Mouse (Mus musculus) cerebellum, postnatal 25 days (tissue): ENCODE data around the gene Actn4.
"Not testable (repeated sequence)": the region's sequence is repeated elsewhere in the genome, so short reads cannot be mapped to it uniquely, and the experiment has no call there.

Experiments
- DNase-seq, 2 experiments: peaks; one replicate each; pipeline ENCODE4 v3.0.0; 2021; ENCODE audit warnings: mixed read lengths in 2 of 2

The Actn4 gene

GRCm38 (mm10) chr7:28969672-28970394 lies 7.7 kb upstream of the Actn4 start:
- DNase-seq = no peak

GRCm38 (mm10) chr7:28969271-28969670 lies 7.1 kb upstream of the Actn4 start:
- no peak for DNase-seq

GRCm38 (mm10) chr7:28968120-28968519 lies 6.0 kb upstream of the Actn4 start:
- DNase-seq = not testable (repeated sequence)

GRCm38 (mm10) chr7:28966751-28967505 lies 4.8 kb upstream of the Actn4 start:
- DNase-seq = no peak

GRCm38 (mm10) chr7:28966181-28966580 lies 4.0 kb upstream of the Actn4 start:
- no peak for DNase-seq

- DNase-seq = no peak
Observed at GRCm38 (mm10) chr7:28965346-28965840, 3.3 kb upstream of the Actn4 start.

GRCm38 (mm10) chr7:28963399-28963923 lies 1.3 kb upstream of the Actn4 start:
- no peak for DNase-seq

GRCm38 (mm10) chr7:28961584-28961926 lies 585 bp downstream of the Actn4 start:
- no peak for DNase-seq

GRCm38 (mm10) chr7:28960354-28961046 lies 1.6 kb downstream of the Actn4 start:
- DNase-seq = no peak

- no peak for DNase-seq
Observed at GRCm38 (mm10) chr7:28959505-28960045, 2.6 kb downstream of the Actn4 start.

GRCm38 (mm10) chr7:28958770-28959169 lies 3.4 kb downstream of the Actn4 start:
- no peak for DNase-seq

GRCm38 (mm10) chr7:28957997-28958725 lies 4.0 kb downstream of the Actn4 start:
- no peak for DNase-seq

- DNase-seq = no peak
Observed at GRCm38 (mm10) chr7:28957286-28957685, 4.9 kb downstream of the Actn4 start.

GRCm38 (mm10) chr7:28956270-28956669 lies 5.9 kb downstream of the Actn4 start:
- no peak for DNase-seq

- no peak for DNase-seq
Observed at GRCm38 (mm10) chr7:28955295-28955897, 6.7 kb downstream of the Actn4 start.

GRCm38 (mm10) chr7:28954773-28955172 lies 7.4 kb downstream of the Actn4 start:
- no peak for DNase-seq

GRCm38 (mm10) chr7:28953476-28954376 lies 8.4 kb downstream of the Actn4 start:
- no peak for DNase-seq

- DNase-seq = no peak
Observed at GRCm38 (mm10) chr7:28952786-28953185, 9.4 kb downstream of the Actn4 start.

GRCm38 (mm10) chr7:28951764-28952163 lies 10.4 kb downstream of the Actn4 start:
- DNase-seq = no peak

GRCm38 (mm10) chr7:28950346-28951037 lies 11.6 kb downstream of the Actn4 start:
- DNase-seq = no peak
